Mouse (Mus musculus): ENCODE data around the gene Hunk.

GRCm38 (mm10) chr16:90418661-90419060 is 32.8 kb downstream of the Hunk start:
- TF ChIP-seq CTCF (IDR thresholded peaks at IDR 0.05; ENCODE audit: extremely low read depth, insufficient read depth, insufficient read length, insufficient replicate concordance) (no peak), POLR2A (IDR thresholded peaks at IDR 0.05; ENCODE audit: low read depth, low read length) (no peak)
